14 mouse cellular contexts compared by ENCODE assay signal in genomic region chr1:64220486-64220885, GRCm38 (mm10).
DNase-seq lines count a peak whose midpoint lies in the region; ATAC-seq lines count a peak whose summit lies in the region.
"Had no signal": no experiment of that assay in that cellular context is flagged by ENCODE, and none has a peak within 500 bp of the region (broad histone marks: within the 10 kb centered on the region; RNA-seq: fewer than 3 reads in every experiment).

No protein-coding gene starts in this region.

- H3K36me3 ChIP-seq in midbrain, embryonic 13.5 days, result no peaks in the 10 kb centered on the region
- H3K36me3 ChIP-seq: embryonic facial prominence, embryonic 12.5 days; heart, embryonic 13.5 days; intestine, embryonic 15.5 days; limb, embryonic 12.5 days had no signal

- WGBS in midbrain, embryonic 13.5 days, result 63% methylated on average over 1 of the region's 1 CpGs

- H3K9me3 ChIP-seq in midbrain, embryonic 13.5 days, result no peaks in the 10 kb centered on the region; the same call in 1 of the 2 replicates
- H3K9me3 ChIP-seq: embryonic facial prominence, embryonic 12.5 days; heart, embryonic 13.5 days; intestine, embryonic 15.5 days; limb, embryonic 12.5 days had no signal

- H3K9ac ChIP-seq in midbrain, embryonic 13.5 days (replicated peaks), result no peak overlapping the region
- H3K9ac ChIP-seq: embryonic facial prominence, embryonic 12.5 days; heart, embryonic 13.5 days; intestine, embryonic 15.5 days; limb, embryonic 12.5 days; lung, embryonic 14.5 days had no signal

- peak; percentile 48; the same call in 1 of the 2 replicates for ATAC-seq in frontal cortex, adult (ENCODE audit: low TSS enrichment)
- 0 out of 2 replicates have a peak, but pooled peaks have one; percentile 43 for ATAC-seq in midbrain, embryonic 13.5 days
- ATAC-seq: intestine, embryonic 15.5 days had no signal

- no peak overlapping the region for H3K4me3 ChIP-seq in midbrain, embryonic 13.5 days (replicated peaks)
- H3K4me3 ChIP-seq: embryonic facial prominence, embryonic 12.5 days; heart, embryonic 13.5 days; intestine, embryonic 15.5 days; limb, embryonic 12.5 days had no signal

- peak overlapping the region; percentile 68 for H3K27ac ChIP-seq in midbrain, embryonic 13.5 days
- H3K27ac ChIP-seq: embryonic facial prominence, embryonic 12.5 days; heart, embryonic 13.5 days; intestine, embryonic 15.5 days; limb, embryonic 12.5 days had no signal

- H3K4me2 ChIP-seq in midbrain, embryonic 13.5 days (replicated peaks), result no peak overlapping the region
- H3K4me2 ChIP-seq: embryonic facial prominence, embryonic 12.5 days; heart, embryonic 13.5 days; intestine, embryonic 15.5 days; limb, embryonic 12.5 days; lung, embryonic 14.5 days had no signal

- H3K27me3 ChIP-seq in midbrain, embryonic 13.5 days, result no peaks in the 10 kb centered on the region
- H3K27me3 ChIP-seq: CH12.LX; embryonic facial prominence, embryonic 12.5 days; heart, embryonic 13.5 days; intestine, embryonic 15.5 days; limb, embryonic 12.5 days had no signal

- peaks cover 47% of the 10 kb centered on the region for H3K4me1 ChIP-seq in midbrain, embryonic 13.5 days (replicated peaks)
- H3K4me1 ChIP-seq: limb, embryonic 12.5 days had no signal

- no peak for DNase-seq in frontal cortex, postnatal 25 days (ENCODE audit: low spot score in 2 of 2)
- DNase-seq in R1 (ENCODE audit: low read depth, low spot score), result peak; percentile 72
- peak; percentile 56 for DNase-seq in embryo, embryonic 10.5 days (ENCODE audit: low spot score)
- no peak for DNase-seq in liver
- no peak for DNase-seq in kidney, adult 18-20 months
- DNase-seq: lung, embryonic 14.5 days; thymus, postnatal 14 days had no signal

Comparison
In these comparisons a context has a peak if more than half of its experiments do, and no peak if none do; other contexts are left out.
1. DNase-seq: peak in R1 (single experiment) and embryo, embryonic 10.5 days (single experiment); none in frontal cortex, postnatal 25 days (0 of 2), liver (single experiment) and kidney, adult 18-20 months (single experiment).